ENCODE assay signal across 7 mouse cellular contexts in the genomic region with DNA sequence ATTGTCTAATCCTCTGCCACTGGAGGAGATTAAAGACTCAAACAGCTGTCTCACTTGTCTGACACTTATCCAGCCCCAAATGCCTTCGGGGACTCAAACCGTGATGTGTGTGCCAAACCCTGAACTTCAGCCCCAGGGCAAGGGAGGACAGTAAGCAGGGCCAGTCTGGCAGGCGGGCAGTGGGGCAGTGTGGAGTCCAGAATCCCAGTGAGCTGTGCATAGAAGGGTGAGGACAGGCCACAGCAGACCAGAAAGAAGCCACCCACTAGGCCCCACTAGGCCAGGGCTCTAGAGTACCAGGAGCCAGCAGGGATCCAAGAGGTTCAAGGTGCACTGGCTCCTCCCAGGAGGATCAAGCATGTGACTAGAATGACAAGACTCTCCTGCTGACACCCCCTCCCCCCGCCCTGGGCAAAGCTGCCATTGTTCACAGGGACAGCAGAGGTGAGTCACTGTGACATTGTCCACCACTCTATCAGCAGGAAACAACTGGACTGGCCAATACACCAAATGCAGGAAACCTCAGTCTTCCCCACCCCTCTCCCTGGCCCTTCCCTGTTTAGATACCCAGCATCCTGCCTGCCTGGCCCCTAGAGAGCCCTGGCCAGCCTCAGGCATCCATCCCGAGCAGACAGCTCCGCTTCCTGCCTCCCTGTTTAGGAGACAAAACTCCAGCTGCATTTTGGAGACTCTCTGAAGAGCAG. TPM values are rescaled to one million over a fixed set of nuclear protein-coding genes. Genes with fewer than 3 reads are reported as not detected.
DNase-seq lines count a peak whose midpoint lies in the region; ATAC-seq and TF ChIP-seq lines count a peak whose summit lies in the region.

No protein-coding gene starts in this region.

- TF ChIP-seq CTCF in E14TG2a.4 (conservative IDR thresholded peaks at IDR 0.05; ENCODE audit: low read length): no peak
- no peak for TF ChIP-seq CTCF in heart, postnatal 0 days (IDR thresholded peaks at IDR 0.05; ENCODE audit: low read depth)

- 0 out of 2 replicates have a peak overlapping the region, but pooled peaks have one; percentile 26 for H3K4me3 ChIP-seq in E14TG2a.4 (replicated peaks; ENCODE audit: low read length)
- no peak overlapping the region for H3K4me3 ChIP-seq in heart, postnatal 0 days (ENCODE audit: low read depth, low read length)
- no peak overlapping the region for H3K4me3 ChIP-seq in limb, embryonic 15.5 days
- H3K4me3 ChIP-seq in stomach, embryonic 15.5 days (replicated peaks): no peak overlapping the region
- H3K4me3 ChIP-seq in forebrain, embryonic 15.5 days: no peak overlapping the region

- WGBS in heart, postnatal 0 days: 31% methylated on average over 6 of the region's 6 CpGs
- WGBS in limb, embryonic 15.5 days: 47% methylated on average over 6 of the region's 6 CpGs
- 52% methylated on average over 6 of the region's 6 CpGs for WGBS in stomach, embryonic 15.5 days
- WGBS in forebrain, embryonic 15.5 days: 48% methylated on average over 6 of the region's 6 CpGs

- H3K9me3 ChIP-seq in E14TG2a.4 (ENCODE audit: low read length): no peaks in the 10 kb centered on the region
- no peaks in the 10 kb centered on the region for H3K9me3 ChIP-seq in heart, postnatal 0 days (replicated peaks; ENCODE audit: control insufficient read depth, low read length)
- H3K9me3 ChIP-seq in limb, embryonic 15.5 days: no peaks in the 10 kb centered on the region
- H3K9me3 ChIP-seq in stomach, embryonic 15.5 days: no peaks in the 10 kb centered on the region
- H3K9me3 ChIP-seq in forebrain, embryonic 15.5 days: no peaks in the 10 kb centered on the region

- H3K27ac ChIP-seq in heart, postnatal 0 days (ENCODE audit: low read depth): peak overlapping the region; percentile 90
- peak overlapping the region; percentile 62; the same call in 1 of the 2 replicates for H3K27ac ChIP-seq in limb, embryonic 15.5 days
- H3K27ac ChIP-seq in stomach, embryonic 15.5 days: peak overlapping the region; percentile 48
- H3K27ac ChIP-seq in forebrain, embryonic 15.5 days (replicated peaks): no peak overlapping the region

- H3K4me2 ChIP-seq in heart, postnatal 0 days (ENCODE audit: low read depth, low read length): no peak overlapping the region
- no peak overlapping the region for H3K4me2 ChIP-seq in limb, embryonic 15.5 days
- no peak overlapping the region for H3K4me2 ChIP-seq in stomach, embryonic 15.5 days
- no peak overlapping the region for H3K4me2 ChIP-seq in forebrain, embryonic 15.5 days (replicated peaks)

- peak overlapping the region; percentile 40; the same call in 1 of the 2 replicates for H3K9ac ChIP-seq in heart, postnatal 0 days (replicated peaks; ENCODE audit: low read depth, low read length)
- no peak overlapping the region for H3K9ac ChIP-seq in limb, embryonic 15.5 days
- no peak overlapping the region for H3K9ac ChIP-seq in stomach, embryonic 15.5 days
- no peak overlapping the region for H3K9ac ChIP-seq in forebrain, embryonic 15.5 days (replicated peaks)

- H3K27me3 ChIP-seq in E14TG2a.4 (ENCODE audit: insufficient read depth, low read length): no peaks in the 10 kb centered on the region
- no peaks in the 10 kb centered on the region for H3K27me3 ChIP-seq in heart, postnatal 0 days (ENCODE audit: control insufficient read depth, insufficient read depth, low read length)
- no peaks in the 10 kb centered on the region for H3K27me3 ChIP-seq in limb, embryonic 15.5 days
- no peaks in the 10 kb centered on the region for H3K27me3 ChIP-seq in stomach, embryonic 15.5 days (replicated peaks)
- no peaks in the 10 kb centered on the region for H3K27me3 ChIP-seq in forebrain, embryonic 15.5 days

- peak; percentile 94 for TF ChIP-seq EP300 in heart, postnatal 0 days (IDR thresholded peaks at IDR 0.05; ENCODE audit: low read depth)

- DNase-seq in adrenal gland, adult 2 months: peak; percentile 88
- peak; percentile 71 for DNase-seq in heart, postnatal 0 days (ENCODE audit: low spot score)
- no peak for DNase-seq in left cerebral cortex, adult 9 months (ENCODE audit: low spot score in 2 of 2)

- H3K4me1 ChIP-seq in E14TG2a.4 (replicated peaks; ENCODE audit: low read depth, low read length): peaks cover 55% of the 10 kb centered on the region
- peaks cover 46% of the 10 kb centered on the region for H3K4me1 ChIP-seq in heart, postnatal 0 days (ENCODE audit: control insufficient read depth, insufficient read depth)
- H3K4me1 ChIP-seq in limb, embryonic 15.5 days: peaks cover 56% of the 10 kb centered on the region
- H3K4me1 ChIP-seq in stomach, embryonic 15.5 days: peaks cover 27% of the 10 kb centered on the region
- peaks cover 23% of the 10 kb centered on the region for H3K4me1 ChIP-seq in forebrain, embryonic 15.5 days

- peak; percentile 83 for ATAC-seq in heart, postnatal 0 days (ENCODE audit: insufficient read depth, low read depth)
- ATAC-seq in limb, embryonic 15.5 days (ENCODE audit: insufficient number of reproducible peaks, low FRiP score, low TSS enrichment, low read depth): peak; percentile 17; the same call in 1 of the 2 replicates
- ATAC-seq in stomach, embryonic 15.5 days (ENCODE audit: insufficient read depth, low FRiP score, low read depth): no peak
- ATAC-seq in forebrain, embryonic 15.5 days (replicated peaks): no peak; the same call in 1 of the 2 replicates

- H3K36me3 ChIP-seq in E14TG2a.4 (ENCODE audit: insufficient read depth, low read length): no peaks in the 10 kb centered on the region; the same call in 1 of the 2 replicates
- H3K36me3 ChIP-seq in heart, postnatal 0 days (replicated peaks; ENCODE audit: control insufficient read depth, insufficient read depth, low read length): no peaks in the 10 kb centered on the region
- no peaks in the 10 kb centered on the region for H3K36me3 ChIP-seq in limb, embryonic 15.5 days
- H3K36me3 ChIP-seq in stomach, embryonic 15.5 days: no peaks in the 10 kb centered on the region
- no peaks in the 10 kb centered on the region for H3K36me3 ChIP-seq in forebrain, embryonic 15.5 days

RNA-seq across cellular contexts. Expression of gene Tspan9, which starts 40.9 kb away (rescaled TPM):
- 10 to 100 TPM; 47.8 to 66.5 TPM for total RNA-seq in adrenal gland, adult 2 months (2021)
- polyA plus RNA-seq in adrenal gland, adult 2 months (2012; rRNA removed): 38.7 and 44.7 TPM in 2 replicates
- total RNA-seq in heart, postnatal 0 days (2014; rRNA removed; ENCODE audit: low replicate concordance): 332 and 368 TPM in 2 replicates
- polyA plus RNA-seq in heart, postnatal 0 days (2015; fragmentation: Nextera tagmentation; extraction: Ambion mirVana): 84.7 and 105 TPM in 2 replicates
- polyA plus RNA-seq in limb, embryonic 15.5 days (2015; fragmentation: Nextera tagmentation; extraction: Ambion mirVana): 140 and 141 TPM in 2 replicates
- polyA plus RNA-seq in stomach, embryonic 15.5 days (2015; fragmentation: Nextera tagmentation; extraction: Ambion mirVana): 123 and 131 TPM in 2 replicates
- 45.9 and 47.7 TPM in 2 replicates for polyA plus RNA-seq in forebrain, embryonic 15.5 days (2015; fragmentation: Nextera tagmentation; extraction: Ambion mirVana)

Comparison
In these comparisons a context has a peak if more than half of its experiments do, and no peak if none do; other contexts are left out.
1. DNase-seq: peak in adrenal gland, adult 2 months (single experiment) and heart, postnatal 0 days (single experiment); none in left cerebral cortex, adult 9 months (0 of 2).
2. ATAC-seq: peak in heart, postnatal 0 days (single experiment) and limb, embryonic 15.5 days (single experiment); none in stomach, embryonic 15.5 days (single experiment) and forebrain, embryonic 15.5 days (single experiment).